Mouse (Mus musculus) 3T3-L1 (cell line): Measurements from ENCODE around the gene Cfap57.
A peak's percentile ranks its signal among the peaks of the same experiment; 100 is the strongest.
"Not testable (repeated sequence)": the region's sequence is repeated elsewhere in the genome, so short reads cannot be mapped to it uniquely, and the experiment has no call there.

ENCODE experiments used
- DNase-seq: peaks from one replicate; pipeline ENCODE4 v3.0.0-alpha.2; 2015; ENCODE audit warnings: low read depth, low spot score

Gene Cfap57

GRCm38 (mm10) chr4:118518208-118518607 lies 102.4 kb downstream of the Cfap57 start:
- no peak for DNase-seq

GRCm38 (mm10) chr4:118517497-118518146 lies 103.0 kb downstream of the Cfap57 start:
- DNase-seq = no peak

GRCm38 (mm10) chr4:118516699-118517496 lies 103.7 kb downstream of the Cfap57 start:
- no peak for DNase-seq

- DNase-seq = no peak
Measured at GRCm38 (mm10) chr4:118509050-118509449, 111.5 kb downstream of the Cfap57 start.

GRCm38 (mm10) chr4:118507171-118507570 lies 113.4 kb downstream of the Cfap57 start:
- DNase-seq = not testable (repeated sequence)

- peak; percentile 94 for DNase-seq
Measured at GRCm38 (mm10) chr4:118505551-118505950, 115.0 kb downstream of the Cfap57 start.
